Mouse (Mus musculus) hindbrain, embryonic 13.5 days (tissue): ENCODE results near the gene Dab2. TPM values are rescaled to one million over a fixed set of nuclear protein-coding genes. Genes with fewer than 3 reads are reported as not detected.

Source experiments
- ATAC-seq: fragments of 200-750 bp; cut with Nextera tagmentation; 2 replicates; pipeline ENCODE4 v1.8.0; 2017; ENCODE audit warnings: moderate TSS enrichment; ENCODE audit not compliant: low FRiP score
- H3K27ac ChIP-seq: fragments of 300-500 bp; sonication (generic); 2 replicates; pipeline ENCODE4 v1.5.1; 2015; ENCODE audit warnings: inconsistent platforms, mild to moderate bottlenecking, moderate library complexity
- H3K27me3 ChIP-seq: fragments of 300-500 bp; sonication (generic); 2 replicates; pipeline ENCODE4 v1.6.1; 2015; ENCODE audit warnings: mild to moderate bottlenecking, inconsistent platforms
- H3K36me3 ChIP-seq: fragments of 300-500 bp; sonication (generic); 2 replicates; pipeline ENCODE4 v1.6.1; 2015; ENCODE audit warnings: mild to moderate bottlenecking, inconsistent platforms
- H3K4me1 ChIP-seq: fragments of 300-500 bp; sonication (generic); replicated peaks from 2 replicates; pipeline ENCODE4 v1.6.1; 2015; ENCODE audit warnings: inconsistent platforms
- H3K4me2 ChIP-seq: fragments of 300-500 bp; sonication (generic); 2 replicates; pipeline ENCODE4 v1.6.1; 2015; ENCODE audit warnings: inconsistent platforms, mild to moderate bottlenecking, moderate library complexity
- H3K4me3 ChIP-seq: fragments of 300-500 bp; sonication (generic); 2 replicates; pipeline ENCODE4 v1.5.1; 2015; ENCODE audit warnings: mild to moderate bottlenecking, inconsistent platforms
- H3K9ac ChIP-seq: fragments of 300-500 bp; sonication (generic); 2 replicates; pipeline ENCODE4 v1.6.1; 2015; ENCODE audit warnings: mild to moderate bottlenecking, inconsistent platforms
- H3K9me3 ChIP-seq: fragments of 300-500 bp; sonication (generic); 2 replicates; pipeline ENCODE4 v1.6.1; 2016; ENCODE audit warnings: inconsistent platforms
- WGBS: fragments of 180-500 bp; shearing (Covaris S2); methylation state at CpG from one replicate; pipeline ENCODE4 v1.1.7; 2015; 5-methylcytosine and 5-hydroxymethylcytosine counted together
- polyA plus RNA-seq: library from polyadenylated mRNA; unstranded; fragments of >200 nt; fragmentation: Nextera tagmentation; extraction: Ambion mirVana; gene quantifications from 2 replicates; pipeline ENCODE4 v1.2.1, GENCODE M21; 2015

Dab2 gene
- polyA plus RNA-seq, 1 experiment from 2014 or later, result 26.5 TPM

- Histone ChIP-seq H3K4me3 (no peak overlapping the region), H3K4me2 (no peak overlapping the region), H3K9ac (no peak overlapping the region), H3K27ac (no peak overlapping the region), H3K4me1 (no peaks in the 10 kb centered on the region), H3K27me3 (no peaks in the 10 kb centered on the region), H3K9me3 (no peaks in the 10 kb centered on the region), H3K36me3 (no peaks in the 10 kb centered on the region)
- ATAC-seq, result no peak
- 82% methylated on average over 2 of the region's 2 CpGs for WGBS
These were observed 102.8 kb downstream of the Dab2 start for GRCm38 (mm10) chr15:6402433-6402832.

- Histone ChIP-seq H3K9me3 (no peaks in the 10 kb centered on the region), H3K4me3 (no peak overlapping the region), H3K36me3 (no peaks in the 10 kb centered on the region), H3K27ac (no peak overlapping the region), H3K4me1 (no peaks in the 10 kb centered on the region), H3K4me2 (no peak overlapping the region), H3K9ac (no peak overlapping the region), H3K27me3 (no peaks in the 10 kb centered on the region)
- no peak for ATAC-seq
- 90% methylated on average over 5 of the region's 5 CpGs for WGBS
These were observed 104.6 kb downstream of the Dab2 start for GRCm38 (mm10) chr15:6404172-6404571.

- no peak overlapping the region for H3K4me3 ChIP-seq
- H3K27me3 ChIP-seq, result no peaks in the 10 kb centered on the region
- no peak overlapping the region for H3K27ac ChIP-seq
- ATAC-seq, result no peak
- H3K4me2 ChIP-seq, result no peak overlapping the region
- H3K9ac ChIP-seq, result no peak overlapping the region
- no peaks in the 10 kb centered on the region for H3K36me3 ChIP-seq
- WGBS, result 86% methylated on average over 6 of the region's 6 CpGs
- no peaks in the 10 kb centered on the region for H3K4me1 ChIP-seq
- no peaks in the 10 kb centered on the region for H3K9me3 ChIP-seq
These were observed 107.2 kb downstream of the Dab2 start for GRCm38 (mm10) chr15:6406771-6407170.

- Histone ChIP-seq H3K4me3 (no peak overlapping the region), H3K27ac (no peak overlapping the region), H3K27me3 (no peaks in the 10 kb centered on the region), H3K36me3 (no peaks in the 10 kb centered on the region), H3K4me1 (no peaks in the 10 kb centered on the region), H3K9ac (no peak overlapping the region), H3K4me2 (no peak overlapping the region), H3K9me3 (no peaks in the 10 kb centered on the region)
- 87% methylated on average over 8 of the region's 8 CpGs for WGBS
- ATAC-seq, result no peak
These were observed 109.4 kb downstream of the Dab2 start for GRCm38 (mm10) chr15:6409031-6409430.

- Histone ChIP-seq H3K4me1 (no peaks in the 10 kb centered on the region), H3K27ac (no peak overlapping the region), H3K36me3 (no peaks in the 10 kb centered on the region), H3K27me3 (no peaks in the 10 kb centered on the region), H3K4me3 (no peak overlapping the region), H3K4me2 (no peak overlapping the region), H3K9me3 (no peaks in the 10 kb centered on the region), H3K9ac (no peak overlapping the region)
- WGBS, result 96% methylated on average over 3 of the region's 3 CpGs
- no peak for ATAC-seq
These were observed 110.6 kb downstream of the Dab2 start for GRCm38 (mm10) chr15:6410161-6410560.

DNA sequence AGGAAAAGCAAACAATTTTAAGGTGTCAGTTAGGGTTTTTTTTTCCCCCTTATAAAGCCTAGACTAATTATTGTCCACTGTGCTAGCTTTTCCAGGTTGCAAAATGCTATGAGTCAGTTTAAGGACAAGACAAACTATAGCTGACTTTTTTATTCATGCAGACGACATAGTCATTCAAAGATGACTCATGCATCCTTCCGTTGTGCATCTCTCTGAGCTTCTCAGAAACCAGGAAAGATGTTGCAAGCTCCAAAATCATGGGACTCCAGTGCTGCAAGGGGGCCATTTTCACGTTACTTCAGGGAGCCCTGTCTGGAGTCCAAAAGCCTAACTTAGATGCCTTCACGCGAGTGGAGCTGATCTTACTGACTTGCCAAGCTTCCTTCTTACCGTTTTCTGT lies 111.7 kb downstream of the Dab2 start:
- H3K4me2 ChIP-seq, result no peak overlapping the region
- no peak for ATAC-seq
- no peaks in the 10 kb centered on the region for H3K27me3 ChIP-seq
- no peak overlapping the region for H3K27ac ChIP-seq
- H3K9me3 ChIP-seq, result no peaks in the 10 kb centered on the region
- H3K36me3 ChIP-seq, result no peaks in the 10 kb centered on the region
- H3K4me3 ChIP-seq, result no peak overlapping the region
- H3K9ac ChIP-seq, result no peak overlapping the region
- no peaks in the 10 kb centered on the region for H3K4me1 ChIP-seq
- 92% methylated on average over 6 of the region's 6 CpGs for WGBS

- Histone ChIP-seq H3K9me3 (no peaks in the 10 kb centered on the region), H3K4me2 (no peak overlapping the region), H3K27ac (no peak overlapping the region), H3K4me1 (no peaks in the 10 kb centered on the region), H3K36me3 (no peaks in the 10 kb centered on the region), H3K4me3 (no peak overlapping the region), H3K9ac (no peak overlapping the region), H3K27me3 (no peaks in the 10 kb centered on the region)
- ATAC-seq, result no peak
- 91% methylated on average over 5 of the region's 5 CpGs for WGBS
These were observed 115.7 kb downstream of the Dab2 start for GRCm38 (mm10) chr15:6415317-6415716.

- Histone ChIP-seq H3K4me1 (no peaks in the 10 kb centered on the region), H3K9me3 (no peaks in the 10 kb centered on the region), H3K36me3 (no peaks in the 10 kb centered on the region), H3K9ac (no peak overlapping the region), H3K4me2 (no peak overlapping the region), H3K4me3 (no peak overlapping the region), H3K27ac (no peak overlapping the region), H3K27me3 (no peaks in the 10 kb centered on the region)
- 42% methylated on average over 7 of the region's 7 CpGs for WGBS
- ATAC-seq, result no peak
These were observed 132.2 kb downstream of the Dab2 start for GRCm38 (mm10) chr15:6431777-6432176.

DNA sequence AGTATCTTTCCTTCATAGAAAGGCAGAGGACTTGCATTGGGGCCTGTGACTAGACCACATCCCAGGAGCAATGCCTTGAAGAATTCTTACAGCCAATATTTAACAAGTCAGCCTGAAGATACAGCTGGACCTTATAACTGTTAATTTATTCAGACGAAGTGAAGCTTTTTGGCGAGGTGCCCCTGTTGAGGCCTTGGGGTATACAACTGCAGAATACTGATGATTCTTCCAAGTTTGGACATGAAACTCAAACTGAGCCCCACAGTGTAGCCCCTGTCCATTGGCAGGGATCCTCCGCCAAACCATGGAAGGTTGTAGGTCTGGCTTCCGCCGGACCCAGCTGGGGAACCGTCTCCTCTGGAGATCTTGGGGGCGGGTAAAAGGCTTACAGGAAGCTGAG lies 132.8 kb downstream of the Dab2 start:
- H3K36me3 ChIP-seq, result no peaks in the 10 kb centered on the region
- 74% methylated on average over 7 of the region's 7 CpGs for WGBS
- H3K27me3 ChIP-seq, result no peaks in the 10 kb centered on the region
- ATAC-seq, result peak; percentile 74
- no peak overlapping the region for H3K9ac ChIP-seq
- no peak overlapping the region for H3K4me3 ChIP-seq
- H3K4me1 ChIP-seq, result no peaks in the 10 kb centered on the region
- H3K27ac ChIP-seq, result no peak overlapping the region
- H3K4me2 ChIP-seq, result no peak overlapping the region
- no peaks in the 10 kb centered on the region for H3K9me3 ChIP-seq

DNA sequence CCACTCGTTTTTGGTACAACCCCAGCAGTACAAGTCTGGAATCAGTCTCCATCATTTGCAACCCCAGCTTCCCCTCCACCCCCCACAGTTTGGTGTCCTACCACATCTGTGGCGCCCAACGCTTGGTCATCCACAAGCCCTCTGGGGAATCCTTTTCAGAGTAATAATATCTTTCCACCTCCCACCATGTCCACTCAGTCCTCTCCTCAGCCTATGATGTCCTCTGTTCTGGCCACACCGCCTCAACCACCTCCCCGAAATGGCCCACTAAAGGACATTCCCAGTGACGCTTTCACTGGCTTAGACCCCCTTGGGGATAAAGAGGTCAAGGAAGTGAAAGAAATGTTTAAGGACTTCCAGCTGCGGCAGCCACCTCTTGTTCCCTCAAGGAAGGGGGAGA lies 135.7 kb downstream of the Dab2 start:
- Histone ChIP-seq H3K27ac (no peak overlapping the region), H3K36me3 (no peaks in the 10 kb centered on the region), H3K4me1 (no peaks in the 10 kb centered on the region), H3K9ac (no peak overlapping the region), H3K9me3 (no peaks in the 10 kb centered on the region), H3K27me3 (no peaks in the 10 kb centered on the region), H3K4me3 (no peak overlapping the region), H3K4me2 (no peak overlapping the region)
- WGBS, result 92% methylated on average over 7 of the region's 7 CpGs
- no peak for ATAC-seq

DNA sequence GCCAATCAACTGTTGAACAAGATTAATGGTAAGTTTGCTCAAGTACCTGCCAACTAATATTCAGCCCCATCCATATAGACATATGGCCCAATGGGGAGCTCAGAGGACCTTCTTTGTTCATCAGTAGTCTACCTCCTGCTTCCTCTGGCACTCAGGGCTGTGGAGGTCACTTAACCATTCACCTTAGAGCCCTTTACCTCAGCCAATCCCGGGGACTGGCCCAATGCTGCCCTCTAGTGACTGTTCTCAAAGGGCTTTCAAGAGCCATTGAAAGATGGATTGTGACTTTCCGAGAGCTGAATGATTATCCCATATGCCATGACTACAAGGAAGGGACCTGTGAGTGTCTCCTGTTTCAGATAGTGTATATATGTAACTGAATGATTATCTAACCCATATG lies 136.2 kb downstream of the Dab2 start:
- WGBS, result 59% methylated on average over 2 of the region's 2 CpGs
- no peak overlapping the region for H3K4me3 ChIP-seq
- H3K27me3 ChIP-seq, result no peaks in the 10 kb centered on the region
- ATAC-seq, result no peak
- H3K9me3 ChIP-seq, result no peaks in the 10 kb centered on the region
- H3K4me2 ChIP-seq, result no peak overlapping the region
- no peak overlapping the region for H3K27ac ChIP-seq
- no peak overlapping the region for H3K9ac ChIP-seq
- no peaks in the 10 kb centered on the region for H3K4me1 ChIP-seq
- H3K36me3 ChIP-seq, result no peaks in the 10 kb centered on the region

DNA sequence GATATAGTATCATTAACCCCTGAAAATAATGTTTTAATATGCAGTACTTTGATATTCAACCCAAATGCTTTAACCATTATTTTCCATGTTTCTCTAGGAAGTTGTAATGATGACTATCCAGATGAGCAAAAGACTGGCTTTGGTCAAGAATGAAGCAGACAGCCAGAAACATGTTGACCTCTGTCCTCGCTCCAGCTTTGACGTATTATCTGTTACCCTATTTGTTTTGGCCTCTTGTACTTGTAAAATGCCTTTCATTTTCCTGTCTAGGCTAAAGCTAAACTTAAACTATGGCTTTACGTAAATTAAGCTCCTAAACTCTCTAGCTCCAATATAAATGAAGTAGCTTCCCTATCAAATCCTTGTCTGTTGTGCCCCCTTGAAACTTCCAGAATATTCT lies 139.1 kb downstream of the Dab2 start:
- no peaks in the 10 kb centered on the region for H3K9me3 ChIP-seq
- H3K4me2 ChIP-seq, result no peak overlapping the region
- H3K4me1 ChIP-seq, result no peaks in the 10 kb centered on the region
- H3K36me3 ChIP-seq, result no peaks in the 10 kb centered on the region
- H3K4me3 ChIP-seq, result no peak overlapping the region
- H3K27me3 ChIP-seq, result no peaks in the 10 kb centered on the region
- ATAC-seq, result no peak
- 97% methylated on average over 3 of the region's 3 CpGs for WGBS
- H3K27ac ChIP-seq, result no peak overlapping the region
- H3K9ac ChIP-seq, result no peak overlapping the region

DNA sequence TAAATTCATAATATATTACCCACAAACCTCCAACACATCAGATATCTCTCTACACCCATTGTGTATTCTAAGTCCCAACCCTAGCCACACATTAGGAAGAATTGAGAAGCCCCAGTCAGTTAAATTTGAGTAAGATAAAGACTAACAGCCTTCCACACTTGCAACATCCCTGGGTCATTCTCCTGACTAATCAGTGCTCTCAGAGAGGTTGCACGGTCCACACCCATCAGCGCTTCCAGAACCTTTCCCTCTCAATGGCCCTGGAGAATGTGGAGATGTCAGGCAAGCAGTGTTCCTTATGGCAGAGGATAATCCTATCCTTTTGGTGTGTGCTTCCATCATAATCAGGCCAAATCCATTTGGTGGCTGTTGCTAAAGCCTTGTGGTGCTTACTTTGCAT lies 144.9 kb downstream of the Dab2 start:
- no peaks in the 10 kb centered on the region for H3K27me3 ChIP-seq
- no peak overlapping the region for H3K27ac ChIP-seq
- H3K36me3 ChIP-seq, result no peaks in the 10 kb centered on the region
- H3K4me3 ChIP-seq, result no peak overlapping the region
- WGBS, result 92% methylated on average over 2 of the region's 2 CpGs
- ATAC-seq, result no peak
- H3K9me3 ChIP-seq, result no peaks in the 10 kb centered on the region
- 0 out of 2 replicates have a peak, but pooled peaks cover 5% of the 10 kb centered on the region for H3K4me1 ChIP-seq
- H3K9ac ChIP-seq, result no peak overlapping the region
- no peak overlapping the region for H3K4me2 ChIP-seq

- Histone ChIP-seq H3K27me3 (no peaks in the 10 kb centered on the region), H3K4me1 (0 out of 2 replicates have a peak, but pooled peaks cover 5% of the 10 kb centered on the region), H3K4me2 (no peak within 1 kb of the TSS), H3K9ac (no peak within 1 kb of the TSS), H3K4me3 (no peak within 1 kb of the TSS), H3K9me3 (no peaks in the 10 kb centered on the region), H3K36me3 (no peaks in the 10 kb centered on the region), H3K27ac (no peak within 1 kb of the TSS)
- no peak for ATAC-seq
- 76% methylated on average over 2 of the region's 2 CpGs for WGBS
These were observed 145.5 kb downstream of the Dab2 start, which contains the start of gene C9 for GRCm38 (mm10) chr15:6445135-6445534. Gene C9, plus strand, starts transcription at chr15:6445327.
